Mouse (Mus musculus) heart, embryonic 15.5 days (tissue): ENCODE data around the gene Stx4a. TPM values are rescaled to one million over a fixed set of nuclear protein-coding genes. Genes with fewer than 3 reads are reported as not detected.
"Not testable (repeated sequence)": the region's sequence is repeated elsewhere in the genome, so short reads cannot be mapped to it uniquely, and the experiment has no call there.

Experiments
- ATAC-seq: fragments of 200-750 bp; cut with Nextera tagmentation; replicated peaks from 2 replicates; pipeline ENCODE4 v1.8.0; 2017; ENCODE audit warnings: low read depth, moderate TSS enrichment; ENCODE audit not compliant: insufficient number of reproducible peaks, insufficient read depth, low FRiP score
- H3K27ac ChIP-seq: fragments of 300-500 bp; sonication (generic); 2 replicates; pipeline ENCODE4 v1.5.1; 2015; ENCODE audit warnings: mild to moderate bottlenecking, inconsistent platforms
- H3K27me3 ChIP-seq: fragments of 300-500 bp; sonication (generic); 2 replicates; pipeline ENCODE4 v1.6.1; 2015; ENCODE audit warnings: inconsistent platforms
- H3K36me3 ChIP-seq: fragments of 300-500 bp; sonication (generic); 2 replicates; pipeline ENCODE4 v1.6.1; 2015; ENCODE audit warnings: mild to moderate bottlenecking, inconsistent platforms
- H3K4me1 ChIP-seq: fragments of 300-500 bp; sonication (generic); replicated peaks from 2 replicates; pipeline ENCODE4 v1.6.1; 2015; ENCODE audit warnings: inconsistent platforms
- H3K4me2 ChIP-seq: fragments of 300-500 bp; sonication (generic); 2 replicates; pipeline ENCODE4 v1.6.1; 2015; ENCODE audit warnings: inconsistent platforms, mild to moderate bottlenecking, moderate library complexity
- H3K4me3 ChIP-seq: fragments of 300-500 bp; sonication (generic); 2 replicates; pipeline ENCODE4 v1.5.1; 2015; ENCODE audit warnings: mild to moderate bottlenecking, inconsistent platforms
- H3K9ac ChIP-seq: fragments of 300-500 bp; sonication (generic); 2 replicates; pipeline ENCODE4 v1.6.1; 2015; ENCODE audit warnings: mild to moderate bottlenecking, inconsistent platforms
- H3K9me3 ChIP-seq: fragments of 300-500 bp; sonication (generic); replicated peaks from 2 replicates; pipeline ENCODE4 v1.6.1; 2016; ENCODE audit warnings: inconsistent platforms
- WGBS: fragments of 180-500 bp; shearing (Covaris S2); methylation state at CpG from one replicate; pipeline ENCODE4 v1.1.7; 2015; ENCODE audit warnings: mixed read lengths; 5-methylcytosine and 5-hydroxymethylcytosine counted together
- polyA plus RNA-seq: library from polyadenylated mRNA; unstranded; fragments of >200 nt; fragmentation: Nextera tagmentation; extraction: Ambion mirVana; gene quantifications from 2 replicates; pipeline ENCODE4 v1.2.1, GENCODE M21; 2015

Stx4a gene
- polyA plus RNA-seq, 1 experiment from 2014 or later, result 50.5 TPM

- peaks cover 18% of the 10 kb centered on the region for H3K36me3 ChIP-seq
- not testable (repeated sequence) for H3K4me3 ChIP-seq, H3K27ac ChIP-seq, H3K4me2 ChIP-seq, ATAC-seq, H3K27me3 ChIP-seq, H3K9ac ChIP-seq, H3K9me3 ChIP-seq
- H3K4me1 ChIP-seq, result peaks cover 14% of the 10 kb centered on the region
- 76% methylated on average over 2 of the region's 2 CpGs for WGBS
Observed at GRCm38 (mm10) chr7:127840031-127840430, 15.9 kb downstream of the Stx4a start.

- H3K9me3 ChIP-seq, result no peaks in the 10 kb centered on the region
- peak overlapping the region; percentile 90 for H3K9ac ChIP-seq
- H3K4me3 ChIP-seq, result peak overlapping the region; percentile 94
- H3K27ac ChIP-seq, result peak overlapping the region; percentile 96
- no peak for ATAC-seq
- peaks cover 18% of the 10 kb centered on the region for H3K36me3 ChIP-seq
- no peaks in the 10 kb centered on the region for H3K27me3 ChIP-seq
- peak overlapping the region; percentile 92 for H3K4me2 ChIP-seq
- peaks cover 14% of the 10 kb centered on the region for H3K4me1 ChIP-seq
- WGBS, result 5% methylated on average over 15 of the region's 15 CpGs
Observed at GRCm38 (mm10) chr7:127840886-127841285, 16.8 kb downstream of the Stx4a start.

- H3K27ac ChIP-seq, result peak overlapping the region; percentile 96
- H3K4me3 ChIP-seq, result peak overlapping the region; percentile 94
- WGBS, result under 1% methylated on average over 46 of the region's 46 CpGs
- H3K27me3 ChIP-seq, result no peaks in the 10 kb centered on the region
- peak overlapping the region; percentile 90 for H3K9ac ChIP-seq
- H3K4me2 ChIP-seq, result peak overlapping the region; percentile 92
- H3K4me1 ChIP-seq, result peaks cover 14% of the 10 kb centered on the region
- peak; percentile 91 for ATAC-seq
- H3K36me3 ChIP-seq, result peaks cover 24% of the 10 kb centered on the region
- no peaks in the 10 kb centered on the region for H3K9me3 ChIP-seq
Observed at GRCm38 (mm10) chr7:127841340-127842000, 17.4 kb downstream of the Stx4a start.

GRCm38 (mm10) chr7:127842001-127842718, 18.1 kb downstream of the Stx4a start:
- H3K36me3 ChIP-seq, result peaks cover 31% of the 10 kb centered on the region
- peak overlapping the region; percentile 90 for H3K9ac ChIP-seq
- H3K27ac ChIP-seq, result peak overlapping the region; percentile 96
- H3K9me3 ChIP-seq, result no peaks in the 10 kb centered on the region
- peak overlapping the region; percentile 94 for H3K4me3 ChIP-seq
- peak; percentile 55 for ATAC-seq
- peaks cover 14% of the 10 kb centered on the region for H3K4me1 ChIP-seq
- H3K4me2 ChIP-seq, result peak overlapping the region; percentile 92
- WGBS, result under 1% methylated on average over 40 of the region's 40 CpGs
- H3K27me3 ChIP-seq, result no peaks in the 10 kb centered on the region

- H3K4me2 ChIP-seq, result no peak overlapping the region
- H3K9ac ChIP-seq, result no peak overlapping the region
- 70% methylated on average over 6 of the region's 6 CpGs for WGBS
- H3K27ac ChIP-seq, result no peak overlapping the region
- 0 out of 2 replicates have a peak, but pooled peaks cover 4% of the 10 kb centered on the region for H3K4me1 ChIP-seq
- H3K36me3 ChIP-seq, result peaks cover 24% of the 10 kb centered on the region
- no peaks in the 10 kb centered on the region for H3K9me3 ChIP-seq
- no peak overlapping the region for H3K4me3 ChIP-seq
- no peaks in the 10 kb centered on the region for H3K27me3 ChIP-seq
- no peak for ATAC-seq
Observed at GRCm38 (mm10) chr7:127849973-127850875, 26.1 kb downstream of the Stx4a start.

- no peaks in the 10 kb centered on the region for H3K27me3 ChIP-seq
- no peak for ATAC-seq
- H3K4me2 ChIP-seq, result no peak overlapping the region
- H3K4me3 ChIP-seq, result no peak overlapping the region
- no peaks in the 10 kb centered on the region for H3K9me3 ChIP-seq
- H3K27ac ChIP-seq, result no peak overlapping the region
- H3K9ac ChIP-seq, result no peak overlapping the region
- H3K36me3 ChIP-seq, result peaks cover 23% of the 10 kb centered on the region
- H3K4me1 ChIP-seq, result 0 out of 2 replicates have a peak, but pooled peaks cover 4% of the 10 kb centered on the region
- WGBS, result 56% methylated on average over 5 of the region's 5 CpGs
Observed at GRCm38 (mm10) chr7:127850906-127851305, 26.8 kb downstream of the Stx4a start.

GRCm38 (mm10) chr7:127858258-127858657, 34.2 kb downstream of the Stx4a start:
- Histone ChIP-seq H3K9ac (no peak overlapping the region), H3K4me3 (no peak overlapping the region), H3K9me3 (no peaks in the 10 kb centered on the region), H3K27ac (no peak overlapping the region), H3K36me3 (no peaks in the 10 kb centered on the region), H3K27me3 (no peaks in the 10 kb centered on the region), H3K4me2 (no peak overlapping the region), H3K4me1 (no peaks in the 10 kb centered on the region)
- 83% methylated on average over 6 of the region's 6 CpGs for WGBS
- no peak for ATAC-seq

GRCm38 (mm10) chr7:127866434-127866833, 42.3 kb downstream of the Stx4a start:
- Histone ChIP-seq H3K4me1 (peaks cover 10% of the 10 kb centered on the region), H3K9me3 (no peaks in the 10 kb centered on the region), H3K27ac (no peak overlapping the region), H3K36me3 (peaks cover 24% of the 10 kb centered on the region), H3K27me3 (no peaks in the 10 kb centered on the region), H3K4me3 (no peak overlapping the region), H3K4me2 (no peak overlapping the region), H3K9ac (no peak overlapping the region)
- 93% methylated on average over 12 of the region's 12 CpGs for WGBS
- no peak for ATAC-seq

GRCm38 (mm10) chr7:127867641-127868040, 43.5 kb downstream of the Stx4a start:
- H3K9ac ChIP-seq, result no peak overlapping the region
- 95% methylated on average over 18 of the region's 18 CpGs for WGBS
- peaks cover 24% of the 10 kb centered on the region for H3K36me3 ChIP-seq
- H3K4me1 ChIP-seq, result peaks cover 10% of the 10 kb centered on the region
- no peak for ATAC-seq
- H3K27me3 ChIP-seq, result no peaks in the 10 kb centered on the region
- no peaks in the 10 kb centered on the region for H3K9me3 ChIP-seq
- no peak overlapping the region for H3K4me2 ChIP-seq
- H3K4me3 ChIP-seq, result no peak overlapping the region
- no peak overlapping the region for H3K27ac ChIP-seq

- H3K4me1 ChIP-seq, result peaks cover 17% of the 10 kb centered on the region
- ATAC-seq, result 0 out of 2 replicates have a peak, but pooled peaks have one; percentile 43
- no peak overlapping the region for H3K4me3 ChIP-seq
- H3K27me3 ChIP-seq, result no peaks in the 10 kb centered on the region
- no peaks in the 10 kb centered on the region for H3K9me3 ChIP-seq
- H3K36me3 ChIP-seq, result peaks cover 24% of the 10 kb centered on the region
- H3K9ac ChIP-seq, result no peak overlapping the region
- 56% methylated on average over 3 of the region's 3 CpGs for WGBS
- H3K4me2 ChIP-seq, result no peak overlapping the region
- H3K27ac ChIP-seq, result peak overlapping the region; percentile 31; the same call in 1 of the 2 replicates
Observed at GRCm38 (mm10) chr7:127869149-127869810, 45.2 kb downstream of the Stx4a start.
